Mouse (Mus musculus): ENCODE measurements around the gene Ano9. TPM values are rescaled to one million over a fixed set of nuclear protein-coding genes. Genes with fewer than 3 reads are reported as not detected.
A peak's percentile ranks its signal among the peaks of the same experiment; 100 is the strongest.

The Ano9 gene
- total RNA-seq, 1 experiment from 2014 or later: not detected

GRCm38 (mm10) chr7:141070058-141070862 lies 47.3 kb downstream of the Ano9 start:
- peak; percentile 51; the same call in 1 of the 2 replicates for ATAC-seq (replicated peaks; ENCODE audit: insufficient number of reproducible peaks, low FRiP score, low TSS enrichment, poor library complexity, severe bottlenecking)

GRCm38 (mm10) chr7:141068351-141068750 lies 49.3 kb downstream of the Ano9 start:
- ATAC-seq (replicated peaks; ENCODE audit: insufficient number of reproducible peaks, low FRiP score, low TSS enrichment, poor library complexity, severe bottlenecking): no peak

- no peak for ATAC-seq (replicated peaks; ENCODE audit: insufficient number of reproducible peaks, low FRiP score, low TSS enrichment, poor library complexity, severe bottlenecking)
Observed at GRCm38 (mm10) chr7:141064576-141064975, 53.0 kb downstream of the Ano9 start.

GRCm38 (mm10) chr7:141064175-141064574 lies 53.4 kb downstream of the Ano9 start:
- no peak for ATAC-seq (replicated peaks; ENCODE audit: insufficient number of reproducible peaks, low FRiP score, low TSS enrichment, poor library complexity, severe bottlenecking)

- no peak for ATAC-seq (replicated peaks; ENCODE audit: insufficient number of reproducible peaks, low FRiP score, low TSS enrichment, poor library complexity, severe bottlenecking)
Observed at GRCm38 (mm10) chr7:141063353-141063752, 54.3 kb downstream of the Ano9 start.

GRCm38 (mm10) chr7:141062525-141062924 lies 55.1 kb downstream of the Ano9 start:
- ATAC-seq (replicated peaks; ENCODE audit: insufficient number of reproducible peaks, low FRiP score, low TSS enrichment, poor library complexity, severe bottlenecking): no peak

GRCm38 (mm10) chr7:141061269-141061692 lies 56.3 kb downstream of the Ano9 start:
- no peak for ATAC-seq (replicated peaks; ENCODE audit: insufficient number of reproducible peaks, low FRiP score, low TSS enrichment, poor library complexity, severe bottlenecking)

GRCm38 (mm10) chr7:141060426-141061242 lies 57.0 kb downstream of the Ano9 start, which contains the start of gene B4galnt4:
Gene B4galnt4 (plus strand): TSS chr7:141061104.
- no peak for ATAC-seq (replicated peaks; ENCODE audit: insufficient number of reproducible peaks, low FRiP score, low TSS enrichment, poor library complexity, severe bottlenecking)

- no peak for ATAC-seq (replicated peaks; ENCODE audit: insufficient number of reproducible peaks, low FRiP score, low TSS enrichment, poor library complexity, severe bottlenecking)
Observed at GRCm38 (mm10) chr7:141059929-141060328, 57.7 kb downstream of the Ano9 start.

- no peak for ATAC-seq (replicated peaks; ENCODE audit: insufficient number of reproducible peaks, low FRiP score, low TSS enrichment, poor library complexity, severe bottlenecking)
Observed at GRCm38 (mm10) chr7:141058601-141059341, 58.8 kb downstream of the Ano9 start.

GRCm38 (mm10) chr7:141057541-141057940 lies 60.1 kb downstream of the Ano9 start:
- no peak for ATAC-seq (replicated peaks; ENCODE audit: insufficient number of reproducible peaks, low FRiP score, low TSS enrichment, poor library complexity, severe bottlenecking)

GRCm38 (mm10) chr7:141056976-141057375 lies 60.6 kb downstream of the Ano9 start:
- ATAC-seq (replicated peaks; ENCODE audit: insufficient number of reproducible peaks, low FRiP score, low TSS enrichment, poor library complexity, severe bottlenecking): peak; percentile 57

GRCm38 (mm10) chr7:141055785-141056184 lies 61.8 kb downstream of the Ano9 start:
- no peak for ATAC-seq (replicated peaks; ENCODE audit: insufficient number of reproducible peaks, low FRiP score, low TSS enrichment, poor library complexity, severe bottlenecking)

- ATAC-seq (replicated peaks; ENCODE audit: insufficient number of reproducible peaks, low FRiP score, low TSS enrichment, poor library complexity, severe bottlenecking): no peak
Observed at GRCm38 (mm10) chr7:141052421-141052820, 65.2 kb downstream of the Ano9 start.

GRCm38 (mm10) chr7:141052016-141052415 lies 65.6 kb downstream of the Ano9 start:
- ATAC-seq (replicated peaks; ENCODE audit: insufficient number of reproducible peaks, low FRiP score, low TSS enrichment, poor library complexity, severe bottlenecking): no peak

All from monocyte, adult 5-6 weeks (primary cell).